Mouse (Mus musculus): ENCODE data around the gene Amigo2. TPM values are rescaled to one million over a fixed set of nuclear protein-coding genes. Genes with fewer than 3 reads are reported as not detected.

Gene Amigo2
- total and polyA plus RNA-seq, 2 experiments from 2014 or later = 10.4 to 15.5 TPM

- ATAC-seq (no peak), DNase-seq (ENCODE audit: low spot score) (no peak)
- H3K36me3 ChIP-seq (ENCODE audit: insufficient read depth, low read length) = no peaks in the 10 kb centered on the region
- H3K4me2 ChIP-seq (ENCODE audit: low read depth, low read length) = no peak overlapping the region
- H3K27me3 ChIP-seq (ENCODE audit: insufficient read depth, low read length) = no peaks in the 10 kb centered on the region
- no peaks in the 10 kb centered on the region for H3K4me1 ChIP-seq (ENCODE audit: insufficient read depth, low read length)
- 77% methylated on average over 10 of the region's 10 CpGs for WGBS
- TF ChIP-seq CTCF (IDR thresholded peaks at IDR 0.05; ENCODE audit: low read depth) = no peak
- H3K9me3 ChIP-seq (ENCODE audit: low read length) = no peaks in the 10 kb centered on the region
- no peak overlapping the region for H3K27ac ChIP-seq
- H3K4me3 ChIP-seq (ENCODE audit: low read length) = no peak overlapping the region
- H3K9ac ChIP-seq (replicated peaks; ENCODE audit: low read length) = no peak overlapping the region
These were observed 39.6 kb upstream of the Amigo2 start for GRCm38 (mm10) chr15:97286731-97287130.

GRCm38 (mm10) chr15:97285665-97286212 lies 38.7 kb upstream of the Amigo2 start:
- no peak overlapping the region for H3K27ac ChIP-seq
- WGBS = 91% methylated on average over 10 of the region's 10 CpGs
- H3K27me3 ChIP-seq (ENCODE audit: insufficient read depth, low read length) = no peaks in the 10 kb centered on the region
- H3K9ac ChIP-seq (replicated peaks; ENCODE audit: low read length) = no peak overlapping the region
- no peak overlapping the region for H3K4me3 ChIP-seq (ENCODE audit: low read length)
- H3K9me3 ChIP-seq (ENCODE audit: low read length) = no peaks in the 10 kb centered on the region
- no peak for DNase-seq (ENCODE audit: low spot score)
- no peaks in the 10 kb centered on the region for H3K36me3 ChIP-seq (ENCODE audit: insufficient read depth, low read length)
- TF ChIP-seq CTCF (IDR thresholded peaks at IDR 0.05; ENCODE audit: low read depth) = no peak
- no peaks in the 10 kb centered on the region for H3K4me1 ChIP-seq (ENCODE audit: insufficient read depth, low read length)
- H3K4me2 ChIP-seq (ENCODE audit: low read depth, low read length) = no peak overlapping the region
- no peak for ATAC-seq

GRCm38 (mm10) chr15:97284201-97284600 lies 37.1 kb upstream of the Amigo2 start:
- Histone ChIP-seq H3K36me3 (ENCODE audit: insufficient read depth, low read length) (no peaks in the 10 kb centered on the region), H3K4me3 (ENCODE audit: low read length) (no peak overlapping the region), H3K9me3 (ENCODE audit: low read length) (no peaks in the 10 kb centered on the region), H3K4me2 (ENCODE audit: low read depth, low read length) (no peak overlapping the region), H3K9ac (replicated peaks; ENCODE audit: low read length) (no peak overlapping the region), H3K27me3 (ENCODE audit: insufficient read depth, low read length) (no peaks in the 10 kb centered on the region), H3K27ac (no peak overlapping the region), H3K4me1 (ENCODE audit: insufficient read depth, low read length) (no peaks in the 10 kb centered on the region)
- ATAC-seq (no peak), DNase-seq (ENCODE audit: low spot score) (no peak)
- TF ChIP-seq CTCF (IDR thresholded peaks at IDR 0.05; ENCODE audit: low read depth) = no peak
- 85% methylated on average over 5 of the region's 5 CpGs for WGBS

GRCm38 (mm10) chr15:97282572-97282881 lies 35.4 kb upstream of the Amigo2 start:
- no peak overlapping the region for H3K4me3 ChIP-seq (ENCODE audit: low read length)
- H3K4me1 ChIP-seq (ENCODE audit: insufficient read depth, low read length) = no peaks in the 10 kb centered on the region
- ATAC-seq = 0 out of 2 replicates have a peak, but pooled peaks have one; percentile 21
- no peak overlapping the region for H3K4me2 ChIP-seq (ENCODE audit: low read depth, low read length)
- no peak for DNase-seq (ENCODE audit: low spot score)
- H3K27me3 ChIP-seq (ENCODE audit: insufficient read depth, low read length) = no peaks in the 10 kb centered on the region
- H3K9me3 ChIP-seq (ENCODE audit: low read length) = no peaks in the 10 kb centered on the region
- WGBS = 52% methylated on average over 6 of the region's 6 CpGs
- no peak overlapping the region for H3K9ac ChIP-seq (replicated peaks; ENCODE audit: low read length)
- H3K27ac ChIP-seq = peak overlapping the region; percentile 42; the same call in 1 of the 2 replicates
- H3K36me3 ChIP-seq (ENCODE audit: insufficient read depth, low read length) = no peaks in the 10 kb centered on the region
- TF ChIP-seq CTCF (IDR thresholded peaks at IDR 0.05; ENCODE audit: low read depth) = no peak

- no peaks in the 10 kb centered on the region for H3K27me3 ChIP-seq (ENCODE audit: insufficient read depth, low read length)
- H3K4me3 ChIP-seq (ENCODE audit: low read length) = no peak overlapping the region
- no peak overlapping the region for H3K4me2 ChIP-seq (ENCODE audit: low read depth, low read length)
- H3K9ac ChIP-seq (replicated peaks; ENCODE audit: low read length) = no peak overlapping the region
- WGBS = 62% methylated on average over 10 of the region's 10 CpGs
- H3K36me3 ChIP-seq (ENCODE audit: insufficient read depth, low read length) = no peaks in the 10 kb centered on the region
- peak overlapping the region; percentile 42; the same call in 1 of the 2 replicates for H3K27ac ChIP-seq
- peak; percentile 63 for ATAC-seq
- H3K4me1 ChIP-seq (ENCODE audit: insufficient read depth, low read length) = peaks cover 2% of the 10 kb centered on the region; the same call in 1 of the 2 replicates
- H3K9me3 ChIP-seq (ENCODE audit: low read length) = no peaks in the 10 kb centered on the region
- DNase-seq (ENCODE audit: low spot score) = peak; percentile 66
- no peak for TF ChIP-seq CTCF (IDR thresholded peaks at IDR 0.05; ENCODE audit: low read depth)
These were observed 34.9 kb upstream of the Amigo2 start for GRCm38 (mm10) chr15:97281712-97282571.

- WGBS = 75% methylated on average over 9 of the region's 9 CpGs
These were observed 33.7 kb upstream of the Amigo2 start for GRCm38 (mm10) chr15:97280776-97281175.

GRCm38 (mm10) chr15:97280131-97280530 lies 33.0 kb upstream of the Amigo2 start:
- Histone ChIP-seq H3K27ac (no peak overlapping the region), H3K9me3 (ENCODE audit: low read length) (no peaks in the 10 kb centered on the region), H3K9ac (replicated peaks; ENCODE audit: low read length) (no peak overlapping the region), H3K4me3 (ENCODE audit: low read length) (no peak overlapping the region), H3K4me2 (ENCODE audit: low read depth, low read length) (no peak overlapping the region), H3K27me3 (ENCODE audit: insufficient read depth, low read length) (no peaks in the 10 kb centered on the region), H3K36me3 (ENCODE audit: insufficient read depth, low read length) (no peaks in the 10 kb centered on the region), H3K4me1 (ENCODE audit: insufficient read depth, low read length) (peaks cover 9% of the 10 kb centered on the region)
- ATAC-seq (no peak), DNase-seq (ENCODE audit: low spot score) (no peak)
- WGBS = 85% methylated on average over 8 of the region's 8 CpGs
- TF ChIP-seq CTCF (IDR thresholded peaks at IDR 0.05; ENCODE audit: low read depth) = no peak

More at GRCm38 (mm10) chr15:97280776-97281175, 33.7 kb upstream of the Amigo2 start:
- no peak overlapping the region for H3K27ac ChIP-seq
- no peaks in the 10 kb centered on the region for H3K9me3 ChIP-seq (ENCODE audit: low read length)
- ATAC-seq = no peak
- TF ChIP-seq CTCF (IDR thresholded peaks at IDR 0.05; ENCODE audit: low read depth) = no peak
- H3K27me3 ChIP-seq (ENCODE audit: insufficient read depth, low read length) = no peaks in the 10 kb centered on the region
- DNase-seq (ENCODE audit: low spot score) = no peak
- H3K4me1 ChIP-seq (ENCODE audit: insufficient read depth, low read length) = peaks cover 9% of the 10 kb centered on the region
- no peak overlapping the region for H3K4me2 ChIP-seq (ENCODE audit: low read depth, low read length)
- H3K4me3 ChIP-seq (ENCODE audit: low read length) = no peak overlapping the region
- H3K9ac ChIP-seq (replicated peaks; ENCODE audit: low read length) = no peak overlapping the region
- H3K36me3 ChIP-seq (ENCODE audit: insufficient read depth, low read length) = no peaks in the 10 kb centered on the region

Measured in hindbrain, postnatal 0 days (tissue).